Mouse (Mus musculus) effector memory CD4-positive, alpha-beta T cell, adult 5 months (primary cell): ENCODE results near the gene Sos2. TPM values are rescaled to one million over a fixed set of nuclear protein-coding genes. Genes with fewer than 3 reads are reported as not detected.

Experiments used
- polyA plus RNA-seq: library from polyadenylated mRNA; unstranded; fragments of 100-300 nt; shearing (Covaris generic); gene quantifications from one replicate; pipeline ENCODE4 v1.2.1, GENCODE M21; 2017

The Sos2 gene
- 35.3 TPM for polyA plus RNA-seq

GRCm38 (mm10) chr12:69681566-69682061, at the start of gene Sos2:
TSS of gene Sos2 (minus strand) at chr12:69681852.

DNA sequence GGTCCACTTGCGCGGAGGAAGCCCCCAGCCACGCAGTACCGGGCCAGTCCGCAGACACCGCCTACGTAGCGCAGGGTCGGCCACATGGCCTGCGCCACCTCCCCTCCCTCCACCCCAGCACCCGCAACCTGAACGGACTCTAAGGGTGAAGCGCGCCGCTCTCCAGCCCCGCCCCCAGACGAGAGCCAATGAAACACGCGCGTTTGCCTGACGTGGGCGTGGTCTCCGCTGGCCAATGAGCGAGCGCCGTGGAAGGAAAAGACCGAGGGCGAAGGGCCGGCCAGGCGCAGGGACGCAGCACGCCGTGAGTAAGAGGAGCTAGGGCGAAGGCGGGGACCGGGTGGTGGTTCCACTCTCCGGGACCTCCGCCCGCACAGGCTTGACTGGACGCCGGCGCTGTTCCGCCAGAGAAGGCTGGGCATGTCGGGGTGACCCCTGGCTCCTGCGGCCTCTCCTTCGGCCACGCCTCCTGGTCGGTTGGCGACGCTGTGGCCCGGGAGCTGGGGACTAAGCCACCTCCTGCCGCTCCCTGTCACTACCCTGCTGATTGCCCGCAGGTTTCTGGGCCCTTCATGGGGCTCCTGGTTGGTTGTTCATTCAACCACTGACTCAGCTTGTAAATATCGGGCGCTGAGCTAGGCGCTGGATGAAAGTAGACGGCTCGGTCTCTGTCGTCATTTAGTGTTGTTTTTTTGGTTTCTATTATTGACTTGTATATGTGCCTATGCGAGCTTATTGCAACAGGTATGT, 43.2 kb upstream of the Sos2 start, which contains the start of the genes L2hgdh and Atp5s:
Gene L2hgdh, minus strand, starts transcription at position 163 of the 750 bp plus-strand sequence.
Gene Atp5s, plus strand, starts transcription at position 240 of the 750 bp plus-strand sequence.

DNA sequence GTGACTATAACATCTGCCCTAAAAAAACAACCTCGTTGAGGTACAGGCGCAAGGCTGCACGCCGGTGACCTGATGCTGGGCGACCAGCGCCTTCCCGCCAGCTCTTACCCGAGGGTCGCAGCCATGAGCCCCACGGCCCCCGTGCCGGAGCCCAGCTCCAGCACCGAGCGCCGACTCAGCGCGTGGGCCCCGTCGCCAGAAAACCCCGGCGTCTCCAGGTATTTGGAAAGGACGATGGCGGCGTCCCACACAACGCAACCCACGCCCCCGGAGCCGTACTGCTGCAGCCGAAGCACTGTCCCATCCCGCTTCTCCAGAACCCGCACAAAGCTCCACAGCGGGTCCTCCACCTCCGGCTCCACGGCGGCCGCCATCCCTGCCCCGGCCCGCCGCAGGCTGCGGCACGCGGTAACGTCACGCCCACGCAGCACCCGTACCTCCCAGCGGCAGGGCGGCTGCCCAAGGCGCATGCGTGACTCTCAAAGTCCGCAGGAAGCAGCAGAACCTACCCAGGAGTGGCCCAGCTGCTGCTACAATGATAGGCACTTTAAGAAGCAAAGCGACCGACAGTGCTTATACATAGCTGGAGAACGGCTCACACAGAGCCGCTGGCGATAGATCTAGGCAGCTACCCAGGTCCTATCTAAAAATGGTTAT, 98.9 kb downstream of the Sos2 start, which contains the start of gene Vcpkmt:
Gene Vcpkmt, minus strand, starts transcription at position 416 of the 657 bp plus-strand sequence.

Other genes with a start within 250 kb of the Sos2 start
- gene Vcpkmt, start 98.8 kb downstream of the Sos2 start, polyA plus RNA-seq = 4.9 TPM
- gene L2hgdh, start 43.0 kb upstream of the Sos2 start, polyA plus RNA-seq = 3.2 TPM
- 15.1 TPM for gene Atp5s, start 43.1 kb upstream of the Sos2 start, polyA plus RNA-seq
- not detected for gene Cdkl1, start 109.4 kb upstream of the Sos2 start, polyA plus RNA-seq
- not detected for gene Atl1, start 210.8 kb upstream of the Sos2 start, polyA plus RNA-seq
- gene Map4k5, start 211.3 kb upstream of the Sos2 start, polyA plus RNA-seq = 7.0 TPM